Mouse (Mus musculus) layer of hippocampus, adult 9-10 months (tissue): ENCODE measurements around the gene Sema3a.

ENCODE experiments used
- DNase-seq: peaks from one replicate; pipeline ENCODE4 v3.0.0; 2022; ENCODE audit warnings: low spot score

Gene Sema3a

DNA sequence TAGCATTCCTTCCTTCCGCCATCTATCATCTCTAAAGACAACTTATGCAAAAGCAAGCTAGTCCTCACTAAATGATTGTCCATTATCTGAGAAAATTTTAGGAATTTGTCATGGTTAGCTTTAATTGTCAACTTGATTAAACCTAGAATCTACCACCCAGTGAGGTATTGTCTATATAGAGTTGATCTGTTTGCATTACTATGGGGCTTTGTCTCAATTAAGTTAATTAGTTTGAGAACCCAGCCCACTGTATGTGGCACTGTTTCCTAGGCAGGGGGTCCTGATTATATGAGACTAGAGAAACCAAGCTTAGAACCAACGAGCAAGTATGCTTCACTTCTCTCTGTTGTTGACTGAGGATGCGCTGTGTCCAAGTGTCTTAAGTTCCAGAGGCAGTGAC lies 194.9 kb downstream of the Sema3a start:
- DNase-seq: no peak

DNA sequence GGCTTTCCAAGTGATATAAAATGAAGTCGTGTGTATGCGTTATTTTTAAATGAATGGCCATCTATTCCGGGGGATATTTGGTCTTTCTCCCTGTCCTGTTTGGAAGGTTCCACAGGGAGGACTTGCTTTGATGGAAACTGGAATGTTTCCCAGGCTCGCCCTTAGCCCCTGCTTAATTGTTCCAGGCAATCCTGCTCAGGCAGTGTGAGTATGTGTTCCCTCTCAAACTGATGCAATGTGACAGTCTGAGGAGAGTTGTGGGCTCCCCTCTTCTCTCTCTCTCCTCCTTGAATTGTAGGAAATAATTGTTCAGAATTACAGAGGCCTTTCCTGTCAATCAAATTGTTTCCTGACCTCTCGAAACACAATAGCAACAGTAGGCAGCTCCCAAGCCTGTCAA lies 202.1 kb downstream of the Sema3a start:
- DNase-seq: no peak

- no peak for DNase-seq
These were observed 206.2 kb downstream of the Sema3a start for GRCm38 (mm10) chr5:13331412-13331811.

- no peak for DNase-seq
These were observed 212.5 kb downstream of the Sema3a start for GRCm38 (mm10) chr5:13337665-13338064.

DNA sequence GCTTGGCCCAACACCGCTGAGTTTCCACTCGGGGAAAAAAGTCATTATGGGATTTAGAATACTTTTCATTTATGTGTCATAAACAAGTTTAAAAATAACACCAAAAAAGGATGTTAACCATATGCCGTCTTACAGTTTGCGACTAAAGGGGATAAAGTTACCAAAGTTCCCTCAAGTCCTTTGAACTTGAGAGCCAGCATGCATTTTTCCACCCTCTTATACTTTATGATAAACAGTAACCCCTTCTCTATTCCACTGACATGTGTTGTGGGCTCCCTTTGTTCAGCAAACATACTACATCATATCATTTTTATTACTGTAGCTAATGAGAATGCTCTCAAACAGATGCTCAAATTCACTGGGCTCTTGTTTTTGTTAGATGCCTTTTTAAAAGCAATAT lies 221.9 kb downstream of the Sema3a start:
- DNase-seq: no peak

GRCm38 (mm10) chr5:13351611-13352010 lies 226.4 kb downstream of the Sema3a start:
- no peak for DNase-seq

DNA sequence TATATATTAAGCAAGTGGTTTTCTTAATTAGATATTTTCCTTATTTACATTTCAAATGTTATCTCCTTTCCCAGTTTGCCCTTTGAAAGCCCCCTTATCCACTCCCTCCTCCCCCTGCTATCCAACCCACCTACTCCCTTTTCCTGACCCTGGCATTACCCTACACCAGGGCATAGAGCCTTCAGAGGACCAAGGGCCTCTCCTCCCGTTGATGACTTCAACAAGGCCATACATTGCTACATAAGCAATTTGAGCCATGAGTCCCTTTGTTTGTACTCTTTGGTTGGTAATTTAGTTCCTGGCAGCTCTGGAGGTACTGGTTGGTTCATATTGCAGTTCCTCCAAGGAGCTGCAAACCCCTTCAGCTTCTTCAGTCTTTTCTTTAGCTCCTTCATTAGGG lies 227.8 kb downstream of the Sema3a start:
- DNase-seq: no peak

GRCm38 (mm10) chr5:13353539-13353938 lies 228.3 kb downstream of the Sema3a start:
- DNase-seq: no peak

GRCm38 (mm10) chr5:13354913-13355312 lies 229.7 kb downstream of the Sema3a start:
- no peak for DNase-seq

GRCm38 (mm10) chr5:13358770-13359169 lies 233.6 kb downstream of the Sema3a start:
- no peak for DNase-seq

- no peak for DNase-seq
These were observed 235.5 kb downstream of the Sema3a start for GRCm38 (mm10) chr5:13360711-13361110.

GRCm38 (mm10) chr5:13365108-13365507 lies 239.9 kb downstream of the Sema3a start:
- no peak for DNase-seq

GRCm38 (mm10) chr5:13379223-13379622 lies 254.0 kb downstream of the Sema3a start:
- no peak for DNase-seq

- DNase-seq: no peak
These were observed 258.8 kb downstream of the Sema3a start for GRCm38 (mm10) chr5:13384047-13384446.

DNA sequence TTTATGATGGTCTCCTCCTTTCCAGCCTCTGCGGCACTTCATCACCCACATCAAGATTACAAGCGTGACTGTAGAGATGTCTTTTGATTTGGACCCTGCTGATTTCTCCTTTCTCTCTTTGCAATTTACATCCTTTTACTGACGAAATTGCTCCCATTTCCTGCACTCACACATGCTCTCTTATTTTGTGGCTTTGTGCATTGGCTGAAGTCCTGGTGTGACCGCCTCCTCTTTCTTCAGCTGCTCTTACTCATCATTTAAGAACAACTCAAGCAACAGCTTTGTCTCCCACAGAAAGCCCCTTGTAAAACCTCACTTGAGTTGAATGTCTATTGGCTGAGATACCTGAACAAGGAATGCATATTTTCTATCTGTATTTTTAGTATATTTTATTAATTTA lies 259.5 kb downstream of the Sema3a start:
- DNase-seq: no peak

DNA sequence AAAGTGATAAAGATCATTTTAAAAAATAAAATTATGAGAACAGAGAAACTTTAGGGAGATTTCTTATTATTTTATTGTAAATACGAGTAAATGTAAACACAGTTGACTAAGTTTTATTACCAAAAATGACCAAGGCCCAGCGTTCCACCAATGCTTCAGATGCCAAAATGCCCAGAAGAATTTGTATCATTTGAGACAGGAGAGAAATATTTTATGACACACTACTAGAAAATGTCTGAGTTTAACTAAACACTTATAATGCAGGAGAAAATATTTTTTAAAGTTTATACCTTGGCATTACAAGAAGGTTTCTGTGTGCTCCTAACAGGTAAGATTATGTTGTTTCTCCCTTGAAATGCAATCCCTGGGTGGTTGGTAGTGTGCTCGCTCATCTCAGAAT lies 261.4 kb downstream of the Sema3a start:
- DNase-seq: no peak

- no peak for DNase-seq
These were observed 262.5 kb downstream of the Sema3a start for GRCm38 (mm10) chr5:13387679-13388078.

DNA sequence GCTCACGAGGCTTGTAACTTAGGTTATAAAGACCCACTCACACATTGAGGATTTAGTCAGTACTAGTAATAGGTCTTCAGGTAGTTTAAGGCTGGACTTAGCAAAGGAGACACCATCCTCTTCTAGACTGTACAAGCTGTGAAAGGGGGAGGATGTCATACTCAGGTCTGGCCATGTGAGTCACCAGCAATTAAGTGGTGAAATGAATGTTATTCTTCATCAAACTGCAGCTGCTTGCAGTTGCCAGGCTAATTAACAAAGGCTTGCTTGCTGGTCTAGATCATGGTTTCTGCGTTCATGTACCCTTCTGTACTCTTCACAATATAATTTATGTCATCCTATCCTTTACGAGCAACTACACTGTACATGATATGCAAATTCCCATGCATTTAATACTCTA lies 264.8 kb downstream of the Sema3a start:
- no peak for DNase-seq

DNA sequence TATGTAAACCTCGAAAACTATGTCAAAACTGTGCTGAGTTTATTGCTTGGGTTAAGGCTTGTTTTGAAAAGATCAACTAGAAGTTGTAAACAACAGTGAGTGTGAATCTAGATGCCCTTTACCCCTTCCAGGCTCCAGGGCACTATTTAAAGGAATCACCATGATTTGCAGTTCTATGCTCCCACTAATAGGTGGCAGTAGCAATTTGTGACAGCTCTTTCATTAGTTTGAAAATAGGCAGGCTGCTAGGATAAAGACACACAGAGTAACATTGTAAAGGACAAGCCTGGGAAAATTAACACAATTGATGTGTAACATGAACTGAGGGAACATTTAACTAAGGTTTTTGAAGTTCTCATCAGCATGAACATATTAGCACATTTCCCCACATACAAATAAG lies 280.2 kb downstream of the Sema3a start:
- no peak for DNase-seq

DNA sequence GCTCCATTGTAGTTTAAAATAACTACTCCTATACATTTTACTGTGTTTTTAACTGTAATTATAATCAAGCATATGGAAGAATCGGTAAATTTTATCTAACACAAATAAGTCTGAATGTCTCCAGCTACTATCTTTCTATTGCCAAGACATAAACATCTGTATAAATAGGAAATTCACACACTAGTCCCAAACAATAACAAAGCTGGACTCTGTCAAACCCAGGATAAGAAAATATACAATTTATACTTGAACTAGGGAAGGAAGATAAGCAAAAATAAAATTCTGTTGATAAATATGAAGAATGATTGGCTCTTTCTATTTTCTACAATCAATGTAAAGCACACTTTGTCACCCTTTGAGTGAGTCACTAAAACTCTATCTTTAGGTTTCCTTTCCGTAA lies 280.9 kb downstream of the Sema3a start:
- DNase-seq: no peak

DNA sequence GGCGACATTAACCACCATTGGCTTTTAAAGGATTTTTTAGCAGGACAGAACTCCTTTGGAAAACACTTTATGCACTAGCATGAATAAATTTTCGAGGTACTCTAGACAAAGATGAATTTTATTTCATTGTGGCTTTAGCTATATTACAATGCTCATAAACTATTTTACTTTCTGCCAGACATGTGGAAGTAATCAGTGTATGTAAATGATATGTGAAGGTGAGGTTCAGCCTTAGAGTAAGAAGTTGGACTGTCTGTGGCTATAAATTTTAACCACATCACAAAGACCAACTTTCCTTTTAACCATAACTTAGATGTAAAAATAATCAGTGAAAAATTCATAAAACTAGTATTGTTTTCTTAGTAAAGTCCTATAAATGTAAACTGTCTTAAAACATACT lies 286.7 kb downstream of the Sema3a start:
- no peak for DNase-seq

- no peak for DNase-seq
These were observed 288.8 kb downstream of the Sema3a start for GRCm38 (mm10) chr5:13413915-13414525.

- DNase-seq: no peak
These were observed 291.9 kb downstream of the Sema3a start for GRCm38 (mm10) chr5:13416960-13417710.
